Mouse (Mus musculus) MEL (cell line): Measurements from ENCODE around the gene Baiap2. TPM values are rescaled to one million over a fixed set of nuclear protein-coding genes. Genes with fewer than 3 reads are reported as not detected.

Experiments used
- DNase-seq: peaks from one replicate; pipeline ENCODE4 v3.0.0; 2011; ENCODE audit warnings: low read depth, low spot score
- H3K27ac ChIP-seq: 2 replicates; pipeline ENCODE4 v1.5.1; 2012; ENCODE audit warnings: low read depth, mild to moderate bottlenecking, control low read depth, low read length, moderate library complexity; ENCODE audit not compliant: control insufficient read depth
- H3K27me3 ChIP-seq, 2 experiments: fragments of 150-350 bp in 1 of 2; sonication (generic) in 1 of 2; 2 replicates each; pipeline ENCODE4 v1.6.1; 2012; ENCODE audit warnings: low read length in 2 of 2, mild to moderate bottlenecking in 2 of 2, improper control_type of control experiment in 1 of 2, moderate library complexity in 1 of 2; ENCODE audit not compliant: insufficient read depth in 2 of 2, control insufficient read depth in 1 of 2
- H3K36me3 ChIP-seq, 2 experiments: 2 replicates each; pipeline ENCODE4 v1.6.1; 2012 to 2014; ENCODE audit warnings: low read length in 2 of 2, improper control_type of control experiment in 1 of 2, inconsistent platforms in 1 of 2, mild to moderate bottlenecking in 1 of 2; ENCODE audit not compliant: insufficient read depth in 2 of 2, control insufficient read depth in 1 of 2
- H3K4me1 ChIP-seq, 2 experiments: fragments of 150-350 bp in 1 of 2; sonication (generic) in 1 of 2; 2 replicates each; pipeline ENCODE4 v1.6.1; 2012; ENCODE audit warnings: low read length in 2 of 2, improper control_type of control experiment in 1 of 2, mild to moderate bottlenecking in 1 of 2; ENCODE audit not compliant: insufficient read depth in 2 of 2, control insufficient read depth in 1 of 2
- H3K4me3 ChIP-seq, 2 experiments: fragments of 150-350 bp in 1 of 2; sonication (generic) in 1 of 2; 2 replicates each; pipeline ENCODE4 v1.5.1; 2012; ENCODE audit warnings: low read depth in 2 of 2, low read length in 2 of 2, mild to moderate bottlenecking in 2 of 2, moderate library complexity in 2 of 2, control low read depth in 1 of 2, improper control_type of control experiment in 1 of 2; ENCODE audit not compliant: control insufficient read depth in 1 of 2, insufficient read depth in 1 of 2
- H3K79me2 ChIP-seq: 2 replicates; pipeline ENCODE4 v1.6.1; 2012; ENCODE audit warnings: mild to moderate bottlenecking, low read length, moderate library complexity; ENCODE audit not compliant: control insufficient read depth, poor library complexity, insufficient read depth
- H3K9ac ChIP-seq: 2 replicates; pipeline ENCODE4 v1.6.1; 2012; ENCODE audit warnings: low read depth, mild to moderate bottlenecking, control low read depth, low read length, moderate library complexity; ENCODE audit not compliant: control insufficient read depth, poor library complexity, severe bottlenecking
- H3K9me3 ChIP-seq: fragments of 150-350 bp; sonication (generic); replicated peaks from 2 replicates; pipeline ENCODE4 v1.6.1; 2012; ENCODE audit warnings: mild to moderate bottlenecking, low read length, improper control_type of control experiment, moderate library complexity; ENCODE audit not compliant: insufficient read depth
- CHD1 ChIP-seq: IDR thresholded peaks from 2 replicates; pipeline ENCODE4 v1.6.1; 2012; ENCODE audit warnings: low read depth, mild to moderate bottlenecking, inconsistent platforms, low read length, improper control_type of control experiment
- CHD2 ChIP-seq: IDR thresholded peaks from 2 replicates; pipeline ENCODE4 v1.6.1; 2011; ENCODE audit warnings: low read length, improper control_type of control experiment
- ELF1 ChIP-seq: IDR thresholded peaks from 2 replicates; pipeline ENCODE4 v1.6.1; 2014; ENCODE audit warnings: low read depth, mild to moderate bottlenecking, inconsistent platforms, low read length, improper control_type of control experiment, moderate library complexity
- GATA1 ChIP-seq: IDR thresholded peaks from 2 replicates; pipeline ENCODE4 v1.6.1; 2011; ENCODE audit warnings: low read depth, low read length, improper control_type of control experiment
- MAFK ChIP-seq: IDR thresholded peaks from 2 replicates; pipeline ENCODE4 v1.6.1; 2011; ENCODE audit warnings: low read depth, mild to moderate bottlenecking, low read length, improper control_type of control experiment, borderline replicate concordance
- MAZ ChIP-seq: IDR thresholded peaks from 2 replicates; pipeline ENCODE4 v1.6.1; 2012; ENCODE audit warnings: low read depth, mild to moderate bottlenecking, inconsistent platforms, low read length, improper control_type of control experiment
- MEF2A ChIP-seq: IDR thresholded peaks from 2 replicates; pipeline ENCODE4 v1.6.1; 2014; ENCODE audit warnings: low read depth, mild to moderate bottlenecking, inconsistent platforms, low read length, improper control_type of control experiment; ENCODE audit not compliant: poor library complexity, insufficient replicate concordance, severe bottlenecking; ENCODE audit errors: extremely low read depth
- MYB ChIP-seq: IDR thresholded peaks from 2 replicates; pipeline ENCODE4 v1.6.1; 2011; ENCODE audit warnings: mild to moderate bottlenecking, low read depth, low read length, improper control_type of control experiment
- MYC ChIP-seq: IDR thresholded peaks from 2 replicates; pipeline ENCODE4 v1.6.1; 2011; ENCODE audit warnings: low read depth, mild to moderate bottlenecking, low read length, improper control_type of control experiment, moderate library complexity
- NRF1 ChIP-seq: IDR thresholded peaks from 2 replicates; pipeline ENCODE4 v1.6.1; 2014; ENCODE audit warnings: low read depth, mild to moderate bottlenecking, inconsistent platforms, low read length, improper control_type of control experiment, moderate library complexity; ENCODE audit not compliant: poor library complexity, insufficient read depth, severe bottlenecking
- POLR2A ChIP-seq, 2 experiments: IDR thresholded peaks; 2 replicates each; pipeline ENCODE4 v1.6.1; 2011 to 2012; ENCODE audit warnings: low read length in 2 of 2, mild to moderate bottlenecking in 2 of 2, control low read depth in 1 of 2, improper control_type of control experiment in 1 of 2, low read depth in 1 of 2, moderate library complexity in 1 of 2; ENCODE audit not compliant: control insufficient read depth in 1 of 2, insufficient read depth in 1 of 2, poor library complexity in 1 of 2
- POLR2AphosphoS2 ChIP-seq: IDR thresholded peaks from 2 replicates; pipeline ENCODE4 v1.6.1; 2011; ENCODE audit warnings: low read length, improper control_type of control experiment
- POLR2AphosphoS5 ChIP-seq: IDR thresholded peaks from 2 replicates; pipeline ENCODE4 v1.6.1; 2012; ENCODE audit warnings: low read depth, borderline replicate concordance, mild to moderate bottlenecking, inconsistent platforms, low read length, moderate library complexity, mixed read lengths
- RAD21 ChIP-seq: IDR thresholded peaks from 2 replicates; pipeline ENCODE4 v1.6.1; 2011; ENCODE audit warnings: mild to moderate bottlenecking, low read depth, low read length, improper control_type of control experiment
- RCOR1 ChIP-seq: IDR thresholded peaks from 2 replicates; pipeline ENCODE4 v1.6.1; 2012; ENCODE audit warnings: low read depth, mild to moderate bottlenecking, inconsistent platforms, low read length, improper control_type of control experiment
- SMC3 ChIP-seq: IDR thresholded peaks from 2 replicates; pipeline ENCODE4 v1.6.1; 2011; ENCODE audit warnings: low read depth, low read length, improper control_type of control experiment
- TAL1 ChIP-seq: IDR thresholded peaks from 2 replicates; pipeline ENCODE4 v1.6.1; 2012; ENCODE audit warnings: mild to moderate bottlenecking, inconsistent platforms, low read length, moderate library complexity, mixed read lengths
- TBP ChIP-seq: IDR thresholded peaks from 2 replicates; pipeline ENCODE4 v1.8.0; 2011; ENCODE audit warnings: low read depth, low read length, improper control_type of control experiment
- TCF12 ChIP-seq: IDR thresholded peaks from 2 replicates; pipeline ENCODE4 v1.6.1; 2014; ENCODE audit warnings: low read depth, mild to moderate bottlenecking, inconsistent platforms, low read length, improper control_type of control experiment, moderate library complexity
- UBTF ChIP-seq: IDR thresholded peaks from 2 replicates; pipeline ENCODE4 v1.6.1; 2012; ENCODE audit warnings: low read depth, mild to moderate bottlenecking, inconsistent platforms, low read length, improper control_type of control experiment, moderate library complexity, borderline replicate concordance; ENCODE audit not compliant: insufficient read depth
- USF1 ChIP-seq: IDR thresholded peaks from 2 replicates; pipeline ENCODE4 v1.6.1; 2014; ENCODE audit warnings: low read depth, mild to moderate bottlenecking, inconsistent platforms, low read length, improper control_type of control experiment, moderate library complexity
- ZKSCAN1 ChIP-seq: IDR thresholded peaks from 2 replicates; pipeline ENCODE4 v1.6.1; 2012; ENCODE audit warnings: low read depth, mild to moderate bottlenecking, inconsistent platforms, low read length, improper control_type of control experiment, moderate library complexity
- ZMIZ1 ChIP-seq: IDR thresholded peaks from 2 replicates; pipeline ENCODE4 v1.6.1; 2012; ENCODE audit warnings: low read depth, mild to moderate bottlenecking, inconsistent platforms, low read length, improper control_type of control experiment, moderate library complexity
- ZNF384 ChIP-seq: IDR thresholded peaks from 2 replicates; pipeline ENCODE4 v1.6.1; 2012; ENCODE audit warnings: low read depth, mild to moderate bottlenecking, inconsistent platforms, low read length, improper control_type of control experiment
- polyA plus RNA-seq, 2 experiments: library from polyadenylated mRNA; stranded (reverse) in 1 of 2; unstranded in 1 of 2; fragments of >175 nt in 1 of 2; fragments of >200 nt in 1 of 2; gene quantifications; 2 replicates each; pipeline versions ENCODE4 v1.2.1 to v1.2.4; 2012; ENCODE audit warnings: low replicate concordance in 2 of 2, low read depth in 1 of 2; ENCODE audit not compliant: insufficient read length in 2 of 2, insufficient read depth in 1 of 2, missing spikeins in 1 of 2
- total RNA-seq: library from RNA; depleted of rRNA; stranded (reverse); fragments of 300-350 nt; gene quantifications from 2 replicates; pipeline ENCODE4 v1.2.3, GENCODE M21; 2012

The Baiap2 gene
- total and polyA plus RNA-seq, 3 experiments, result 27.5 to 31.3 TPM; not detected in 1

DNA sequence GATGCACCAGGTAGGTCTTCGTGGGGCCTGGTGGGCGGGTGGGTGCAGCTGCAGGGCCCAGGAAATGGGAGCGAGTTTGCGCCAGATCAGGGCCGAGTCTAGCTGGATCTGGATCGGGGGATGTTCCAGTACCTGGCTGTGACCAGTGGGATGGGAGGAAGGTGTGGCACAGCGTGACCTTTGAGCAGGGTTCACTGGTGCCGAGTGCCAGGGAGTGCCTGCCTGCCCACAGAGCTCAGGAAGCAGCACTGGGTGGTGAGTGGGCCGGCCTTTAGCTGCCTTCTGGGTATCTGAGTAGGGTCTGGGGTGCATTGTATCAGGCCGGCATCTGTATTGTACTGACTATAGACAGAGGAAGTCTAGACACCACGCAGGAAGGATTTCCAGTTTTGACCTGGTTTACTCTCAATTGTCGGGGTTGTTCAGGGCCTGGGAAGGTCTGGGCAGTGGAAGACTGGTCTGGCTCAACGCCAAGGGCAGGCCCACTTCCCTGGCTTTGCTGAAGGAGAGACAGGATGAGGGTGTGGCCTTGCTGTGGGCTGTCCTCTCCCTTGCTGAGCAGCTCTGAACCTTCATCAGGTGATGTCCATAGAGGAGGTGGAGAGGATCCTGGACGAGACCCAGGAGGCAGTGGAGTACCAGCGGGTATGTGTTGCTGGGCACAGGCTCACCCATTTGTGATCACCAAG lies 26.3 kb upstream of the Baiap2 start:
- DNase-seq, result no peak
- H3K27ac ChIP-seq, result no peak overlapping the region
- no peaks in the 10 kb centered on the region for H3K36me3 ChIP-seq
- peaks cover 0 to 13% of the 10 kb centered on the region in 2 experiments; a peak in 3 of 4 replicates for H3K4me1 ChIP-seq
- H3K9ac ChIP-seq, result no peak overlapping the region
- no peaks in the 10 kb centered on the region for H3K27me3 ChIP-seq
- peaks cover 5% of the 10 kb centered on the region; the same call in 1 of the 2 replicates for H3K79me2 ChIP-seq
- no peaks in the 10 kb centered on the region for H3K9me3 ChIP-seq
- H3K4me3 ChIP-seq, result no peak overlapping the region
- TF ChIP-seq POLR2AphosphoS5, result no peak
- TF ChIP-seq MYB, result no peak
- no peak for TF ChIP-seq POLR2AphosphoS2
- TF ChIP-seq TAL1, result no peak
- TF ChIP-seq SMC3, result no peak

DNA sequence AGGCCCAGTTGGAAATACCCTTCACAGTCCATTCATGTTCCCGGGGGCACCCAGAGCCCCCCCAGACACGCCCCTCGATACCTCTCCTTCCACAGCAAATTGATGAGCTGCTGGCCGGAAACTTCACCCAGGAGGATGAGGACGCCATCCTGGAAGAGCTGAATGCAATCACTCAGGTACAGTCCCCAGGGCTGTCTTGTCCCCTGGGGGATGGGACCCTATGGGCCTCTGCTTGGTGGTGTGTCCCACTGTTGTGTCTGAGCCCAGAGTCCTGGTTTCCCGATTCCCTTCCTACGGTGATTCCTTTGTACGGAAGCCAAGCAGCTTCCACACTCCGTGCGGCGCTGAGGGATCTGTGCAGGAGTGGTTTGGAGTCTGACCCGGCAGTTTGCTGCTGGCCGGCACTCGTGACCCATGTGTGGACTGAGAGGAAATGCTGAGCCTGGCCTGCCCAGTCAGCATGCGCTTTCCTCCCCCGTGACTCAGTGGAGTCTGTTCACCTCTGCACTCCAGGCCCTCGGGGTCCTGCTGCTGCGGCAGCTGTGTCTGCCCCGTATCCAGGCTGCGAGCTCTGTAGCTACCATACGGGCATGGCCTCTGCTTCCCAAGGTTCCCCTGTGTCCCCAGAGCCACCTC lies 25.6 kb upstream of the Baiap2 start:
- H3K36me3 ChIP-seq, result no peaks in the 10 kb centered on the region
- H3K4me1 ChIP-seq, result peaks cover 0 to 13% of the 10 kb centered on the region in 2 experiments; a peak in 3 of 4 replicates
- no peak for TF ChIP-seq MAZ
- TF ChIP-seq MAFK, result no peak
- TF ChIP-seq USF1, result no peak
- no peak for TF ChIP-seq ZKSCAN1
- TF ChIP-seq ZMIZ1, result no peak
- TF ChIP-seq ZNF384, result no peak
- no peak for TF ChIP-seq TBP
- H3K79me2 ChIP-seq, result peaks cover 5% of the 10 kb centered on the region; the same call in 1 of the 2 replicates
- H3K4me3 ChIP-seq, result no peak overlapping the region
- H3K9me3 ChIP-seq, result no peaks in the 10 kb centered on the region
- H3K27me3 ChIP-seq, result no peaks in the 10 kb centered on the region
- H3K27ac ChIP-seq, result no peak overlapping the region
- no peak overlapping the region for H3K9ac ChIP-seq
- DNase-seq, result no peak

DNA sequence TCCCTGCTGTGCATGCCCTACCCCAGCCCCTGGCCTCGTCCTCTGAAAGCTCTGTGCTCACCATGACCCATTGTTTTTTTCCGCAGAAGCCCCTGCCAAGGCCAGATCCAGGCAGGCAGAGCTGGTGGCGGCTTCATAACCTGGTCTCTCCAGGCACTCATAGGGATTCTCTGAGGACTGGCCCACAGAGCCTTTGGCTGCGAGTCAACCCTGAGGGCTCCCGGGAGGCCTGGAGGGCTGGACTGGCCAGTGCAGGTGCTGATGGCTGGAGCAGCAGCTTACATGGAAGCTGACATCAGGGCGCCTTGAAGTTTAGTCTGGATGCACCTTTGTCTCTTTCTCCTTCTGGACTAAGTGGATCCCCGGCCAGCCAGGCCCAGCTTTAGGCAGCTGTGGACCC lies 24.0 kb upstream of the Baiap2 start:
- Histone ChIP-seq H3K27ac (no peak overlapping the region), H3K79me2 (peaks cover 5% of the 10 kb centered on the region; the same call in 1 of the 2 replicates), H3K9me3 (no peaks in the 10 kb centered on the region), H3K4me1 (peaks cover 0 to 7% of the 10 kb centered on the region in 2 experiments; a peak in 3 of 4 replicates), H3K36me3 (no peaks in the 10 kb centered on the region), H3K27me3 (no peaks in the 10 kb centered on the region), H3K9ac (no peak overlapping the region), H3K4me3 (no peak overlapping the region)
- TF ChIP-seq RAD21, result no peak
- no peak for TF ChIP-seq RCOR1
- no peak for TF ChIP-seq POLR2A (IDR thresholded peaks at IDR 0.05; ENCODE audit: control insufficient read depth in 1 of 2, insufficient read depth in 1 of 2, low read depth in 1 of 2, low read length in 2 of 2, poor library complexity in 1 of 2)
- no peak for TF ChIP-seq CHD2
- TF ChIP-seq GATA1, result no peak
- no peak for TF ChIP-seq CHD1
- no peak for TF ChIP-seq NRF1
- TF ChIP-seq SMC3, result no peak
- no peak for TF ChIP-seq TCF12
- TF ChIP-seq UBTF, result no peak
- no peak for TF ChIP-seq MYB
- TF ChIP-seq MYC, result no peak
- no peak for TF ChIP-seq MEF2A
- no peak for TF ChIP-seq ELF1
- DNase-seq, result no peak
